Mouse (Mus musculus) small intestine, adult 2 months (tissue): Measurements from ENCODE around the gene Nectin1. TPM values are rescaled to one million over a fixed set of nuclear protein-coding genes. Genes with fewer than 3 reads are reported as not detected.

Experiments
- H3K27ac ChIP-seq: fragments of 200-500 bp; 2 replicates; pipeline ENCODE4 v1.5.1; 2012; ENCODE audit warnings: low read depth, low read length, control low read depth, inconsistent platforms; ENCODE audit not compliant: insufficient read depth
- H3K27me3 ChIP-seq: fragments of 200-500 bp; 2 replicates; pipeline ENCODE4 v1.6.1; 2012; ENCODE audit warnings: mild to moderate bottlenecking, moderate library complexity, low read length, inconsistent platforms; ENCODE audit not compliant: control insufficient read depth, insufficient read depth
- H3K36me3 ChIP-seq: fragments of 200-500 bp; 2 replicates; pipeline ENCODE4 v1.6.1; 2012; ENCODE audit warnings: mild to moderate bottlenecking, low read length, control low read depth, inconsistent platforms; ENCODE audit not compliant: control insufficient read depth, insufficient read depth
- H3K4me1 ChIP-seq: fragments of 200-500 bp; 2 replicates; pipeline ENCODE4 v1.6.1; 2012; ENCODE audit warnings: low read length, inconsistent platforms, mixed read lengths; ENCODE audit not compliant: control insufficient read depth, insufficient read depth, insufficient read length
- H3K4me3 ChIP-seq: fragments of 200-500 bp; 2 replicates; pipeline ENCODE4 v1.5.1; 2012; ENCODE audit warnings: low read depth, mild to moderate bottlenecking, control low read depth, inconsistent platforms, low read length, moderate library complexity
- CTCF ChIP-seq: fragments of 200-500 bp; IDR thresholded peaks from 2 replicates; pipeline ENCODE4 v1.5.1; 2012; ENCODE audit warnings: low read depth, mild to moderate bottlenecking, control low read depth, inconsistent platforms, low read length, moderate library complexity, mixed read lengths; ENCODE audit not compliant: insufficient replicate concordance, insufficient read length; ENCODE audit errors: extremely low read depth
- POLR2A ChIP-seq: fragments of 200-500 bp; IDR thresholded peaks from 2 replicates; pipeline ENCODE4 v1.6.1; 2012; ENCODE audit warnings: low read depth, mild to moderate bottlenecking, control low read depth, inconsistent platforms, low read length, moderate library complexity
- WGBS: fragments of 180-500 bp; shearing (Covaris S2); methylation state at CpG from one replicate; pipeline ENCODE4 v1.1.7; 2018; 5-methylcytosine and 5-hydroxymethylcytosine counted together
- polyA plus RNA-seq: library from polyadenylated mRNA; depleted of rRNA; stranded (reverse); fragments of >200 nt; gene quantifications from 2 replicates; pipeline ENCODE4 v1.2.3, GENCODE M21; 2012

The Nectin1 gene
- polyA plus RNA-seq, 1 experiment: 15.3 TPM

DNA sequence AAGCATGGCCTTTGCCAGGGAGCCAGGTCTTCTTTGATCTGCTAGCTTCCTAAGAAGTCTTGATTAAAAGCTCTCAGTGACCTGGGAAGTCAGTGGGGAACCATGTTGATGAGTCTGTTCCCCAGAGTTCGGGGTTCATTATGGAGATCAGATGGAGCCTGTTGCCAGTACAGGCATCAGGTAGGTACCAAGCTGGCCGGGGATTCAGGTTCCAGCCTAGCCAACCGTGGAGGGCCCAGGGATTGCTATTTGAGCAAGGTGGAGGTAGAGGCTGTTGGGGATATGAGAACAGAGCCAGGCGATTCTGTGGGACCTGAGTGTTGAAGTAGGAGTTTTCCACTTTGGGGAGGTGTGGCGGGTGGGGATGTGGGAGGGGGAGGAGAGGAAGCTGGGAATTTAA, 30.6 kb downstream of the Nectin1 start:
- Histone ChIP-seq H3K27me3 (no peaks in the 10 kb centered on the region), H3K27ac (no peak overlapping the region), H3K4me3 (no peak overlapping the region), H3K36me3 (no peaks in the 10 kb centered on the region), H3K4me1 (peaks cover 49% of the 10 kb centered on the region)
- TF ChIP-seq CTCF (no peak), POLR2A (no peak)
- WGBS: 90% methylated on average over 5 of the region's 5 CpGs

DNA sequence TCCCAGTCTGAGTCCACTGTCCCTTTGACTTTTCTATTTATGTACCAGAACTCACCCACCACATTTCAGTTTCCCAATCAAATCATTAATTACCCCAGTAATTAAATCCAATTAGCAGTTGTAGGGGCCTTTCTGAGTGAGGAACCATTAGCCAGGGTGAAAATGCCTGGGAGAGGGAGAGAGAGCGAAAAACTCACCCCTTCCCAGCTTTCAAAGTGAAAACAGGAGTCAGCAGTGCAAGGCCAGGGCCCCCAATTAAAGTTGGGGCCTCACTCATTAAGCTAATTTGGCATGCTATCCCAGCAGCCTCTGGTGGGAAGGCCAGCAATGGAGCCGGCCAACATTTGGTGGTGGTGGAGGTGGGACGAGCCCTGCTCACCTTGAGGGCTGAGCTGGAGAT, 32.4 kb downstream of the Nectin1 start:
- WGBS: 93% methylated on average over 3 of the region's 3 CpGs
- no peak for TF ChIP-seq POLR2A
- no peak overlapping the region for H3K27ac ChIP-seq

DNA sequence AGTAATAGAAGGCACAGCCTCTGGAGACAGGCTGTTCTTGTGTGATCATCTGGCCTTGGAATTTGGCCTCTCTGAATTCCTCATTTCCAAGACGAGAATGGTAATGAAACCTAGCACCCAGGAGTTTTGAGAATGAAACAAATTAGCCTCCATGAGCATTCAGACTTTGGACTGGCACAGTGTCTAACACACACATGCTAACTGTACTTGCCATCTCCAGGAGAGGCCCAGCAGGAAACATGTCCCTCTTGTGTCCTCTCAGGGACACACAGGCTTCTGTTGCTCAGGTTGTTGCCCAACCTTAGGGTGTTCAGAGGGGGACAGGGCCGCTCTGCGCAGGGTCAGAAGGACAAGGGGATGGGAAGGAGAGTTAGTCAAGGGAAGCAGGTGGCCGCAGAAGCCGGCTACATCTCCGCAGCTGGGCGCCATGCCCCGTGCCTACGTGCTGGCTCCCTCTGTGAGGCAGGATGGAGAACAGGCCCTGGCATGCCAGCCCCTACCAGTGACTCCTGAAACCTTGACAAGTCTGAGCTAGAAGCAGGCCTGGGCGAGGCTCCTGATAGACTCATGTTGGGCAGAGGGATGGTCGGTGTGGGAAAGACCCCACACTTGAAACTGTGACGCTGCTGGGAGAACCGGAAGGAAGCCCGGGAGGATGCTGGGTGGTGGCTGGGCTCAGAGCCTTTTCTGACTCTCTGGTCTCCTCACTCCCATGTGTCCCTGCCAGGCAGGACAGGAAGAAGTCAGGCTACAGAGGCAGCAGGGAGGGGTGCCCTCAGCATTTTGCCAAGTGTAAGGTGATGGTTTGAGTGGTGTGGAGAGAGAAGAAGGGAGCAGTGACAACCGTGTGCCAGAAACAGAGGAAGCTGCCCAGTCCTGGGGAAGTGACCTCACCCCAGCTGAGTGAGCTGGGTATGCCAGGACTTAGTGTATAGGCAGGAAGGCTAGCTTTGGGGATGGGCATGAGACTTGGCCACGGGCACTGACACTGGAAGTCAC, 33.9 kb downstream of the Nectin1 start:
- no peak for TF ChIP-seq POLR2A
- no peak for TF ChIP-seq CTCF
- H3K4me3 ChIP-seq: no peak overlapping the region
- WGBS: 55% methylated on average over 16 of the region's 16 CpGs
- peak overlapping the region; percentile 37 for H3K27ac ChIP-seq
- H3K4me1 ChIP-seq: peaks cover 31% of the 10 kb centered on the region
- H3K27me3 ChIP-seq: no peaks in the 10 kb centered on the region
- H3K36me3 ChIP-seq: no peaks in the 10 kb centered on the region

More for the DNA sequence above, 32.4 kb downstream of the Nectin1 start:
- Histone ChIP-seq H3K4me1 (peaks cover 45% of the 10 kb centered on the region), H3K27me3 (no peaks in the 10 kb centered on the region), H3K36me3 (no peaks in the 10 kb centered on the region), H3K4me3 (no peak overlapping the region)

DNA sequence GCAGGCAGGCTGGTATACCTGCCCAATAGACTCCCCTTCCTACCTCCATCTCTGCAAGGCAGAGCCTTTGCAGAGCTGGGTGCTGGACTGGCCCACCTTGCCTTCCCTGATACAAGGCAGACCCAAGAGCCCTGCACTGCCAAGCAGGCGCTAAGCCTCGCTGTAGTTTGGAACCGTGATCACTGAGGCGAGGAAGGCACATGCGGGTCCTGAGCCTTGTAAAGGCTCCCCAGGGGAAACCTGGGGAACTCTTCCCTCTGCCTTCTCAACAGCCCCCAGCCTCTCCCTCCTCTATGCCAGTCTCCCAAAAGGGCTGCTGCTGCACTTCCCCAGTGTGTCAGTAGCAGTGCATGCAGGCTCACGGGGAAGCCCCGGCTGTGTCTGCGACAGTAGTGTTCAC, 37.1 kb downstream of the Nectin1 start:
- Histone ChIP-seq H3K4me1 (peaks cover 32% of the 10 kb centered on the region), H3K4me3 (no peak overlapping the region), H3K27me3 (no peaks in the 10 kb centered on the region), H3K36me3 (no peaks in the 10 kb centered on the region), H3K27ac (no peak overlapping the region)
- 85% methylated on average over 8 of the region's 8 CpGs for WGBS
- no peak for TF ChIP-seq CTCF
- TF ChIP-seq POLR2A: no peak

DNA sequence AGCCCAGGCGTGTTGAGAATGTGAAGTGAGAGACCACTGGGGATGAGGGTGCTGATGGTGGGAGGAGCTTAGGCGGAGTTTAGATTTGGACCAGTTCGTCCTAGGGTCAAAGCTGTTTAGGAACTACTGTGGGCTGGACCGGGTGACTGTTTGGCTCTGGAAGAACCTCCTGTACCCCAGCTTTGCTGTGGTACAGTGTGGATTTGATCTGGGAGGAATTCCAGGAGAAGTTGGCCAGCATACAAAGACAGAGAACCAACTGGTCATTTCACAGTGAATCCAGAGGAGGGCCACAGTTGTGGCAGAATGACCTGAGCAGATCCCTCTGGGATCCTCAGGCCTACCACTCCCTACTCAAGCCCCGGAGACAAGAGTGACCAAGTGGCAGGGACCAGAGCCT, 38.6 kb downstream of the Nectin1 start:
- Histone ChIP-seq H3K4me1 (peaks cover 23% of the 10 kb centered on the region), H3K36me3 (no peaks in the 10 kb centered on the region), H3K27me3 (no peaks in the 10 kb centered on the region), H3K4me3 (no peak overlapping the region), H3K27ac (no peak overlapping the region)
- WGBS: 73% methylated on average over 5 of the region's 5 CpGs
- no peak for TF ChIP-seq POLR2A
- no peak for TF ChIP-seq CTCF

DNA sequence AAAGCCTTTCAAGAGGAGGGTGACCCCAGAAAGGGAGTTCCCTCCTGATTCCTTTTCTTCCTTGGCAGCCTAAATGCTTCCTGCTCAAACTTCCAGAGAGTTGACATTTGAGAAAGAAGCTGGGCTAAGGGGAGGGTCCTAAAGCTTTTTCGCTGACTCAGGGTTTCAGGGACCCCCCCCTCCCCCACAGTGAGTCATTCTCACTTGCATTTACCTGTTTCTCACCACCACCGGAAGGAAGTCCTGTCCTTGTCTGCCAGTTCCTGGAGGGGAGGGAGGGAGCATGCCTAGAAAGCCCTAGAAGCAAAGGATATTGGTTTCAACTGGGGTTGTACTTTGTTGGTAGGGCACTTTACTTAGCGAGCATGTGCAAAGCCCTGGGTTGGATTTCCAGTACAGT, 40.2 kb downstream of the Nectin1 start:
- 42% methylated on average over 3 of the region's 3 CpGs for WGBS
- Histone ChIP-seq H3K4me3 (no peak overlapping the region), H3K27me3 (no peaks in the 10 kb centered on the region), H3K27ac (no peak overlapping the region), H3K4me1 (peaks cover 21% of the 10 kb centered on the region), H3K36me3 (no peaks in the 10 kb centered on the region)
- TF ChIP-seq POLR2A (no peak), CTCF (no peak)

DNA sequence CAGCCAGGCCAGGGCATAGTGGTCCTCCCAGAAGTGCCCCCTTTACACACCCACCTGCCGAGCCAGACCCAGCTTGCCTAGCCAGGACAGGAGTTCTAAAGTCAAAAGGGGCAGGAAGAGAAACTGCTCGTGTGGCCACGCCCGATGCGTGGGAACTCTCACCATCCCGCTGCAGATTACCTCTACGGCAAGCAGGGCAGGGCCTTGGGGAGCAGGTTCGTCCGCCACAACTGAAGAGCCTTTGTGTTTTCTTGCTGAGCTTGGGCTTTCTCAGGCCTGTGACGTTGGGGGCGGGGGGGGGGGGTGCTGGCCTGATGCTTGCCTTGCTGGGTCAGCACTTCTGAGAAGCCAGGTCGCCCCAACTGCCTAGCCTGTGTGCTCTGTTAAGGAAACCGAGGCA, 41.1 kb downstream of the Nectin1 start:
- WGBS: 24% methylated on average over 13 of the region's 13 CpGs
- TF ChIP-seq CTCF (no peak), POLR2A (no peak)
- no peak overlapping the region for H3K4me3 ChIP-seq
- H3K36me3 ChIP-seq: no peaks in the 10 kb centered on the region
- no peaks in the 10 kb centered on the region for H3K27me3 ChIP-seq
- no peak overlapping the region for H3K27ac ChIP-seq
- peaks cover 21% of the 10 kb centered on the region for H3K4me1 ChIP-seq
